Mouse (Mus musculus): ENCODE measurements around the gene Smpd2. TPM values are rescaled to one million over a fixed set of nuclear protein-coding genes. Genes with fewer than 3 reads are reported as not detected.

Smpd2 gene
- total and polyA plus RNA-seq, 2 experiments from 2014 or later = 72.4 to 105 TPM

DNA sequence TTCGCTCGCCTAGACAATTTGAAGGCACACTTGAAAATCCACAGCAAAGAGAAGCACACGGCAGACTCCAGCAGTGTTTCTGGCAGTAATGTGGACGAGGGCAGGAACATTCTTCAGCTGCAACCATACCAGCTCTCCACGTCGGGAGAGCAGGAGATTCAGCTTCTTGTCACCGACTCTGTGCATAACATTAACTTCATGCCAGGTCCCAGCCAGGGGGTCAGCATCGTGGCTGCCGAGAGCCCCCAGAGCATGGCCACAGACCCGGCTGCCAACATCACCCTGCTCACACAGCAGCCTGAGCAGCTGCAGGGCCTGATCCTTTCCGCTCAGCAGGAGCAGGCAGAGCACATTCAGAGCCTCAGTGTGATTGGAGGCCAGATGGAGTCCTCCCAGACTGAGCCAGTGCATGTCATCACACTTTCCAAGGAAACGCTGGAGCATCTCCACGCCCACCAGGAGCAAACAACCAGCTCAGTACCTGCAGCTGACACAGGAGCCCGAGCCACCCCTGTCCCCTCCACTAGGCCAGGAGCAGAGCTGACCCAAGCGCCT lies 25.7 kb downstream of the Smpd2 start:
- Histone ChIP-seq H3K4me3 (ENCODE audit: low read depth, low read length) (no peak overlapping the region), H3K4me1 (ENCODE audit: control insufficient read depth, insufficient read depth) (no peaks in the 10 kb centered on the region), H3K4me2 (ENCODE audit: low read depth, low read length) (no peak overlapping the region), H3K9me3 (replicated peaks; ENCODE audit: control insufficient read depth, low read length) (no peaks in the 10 kb centered on the region), H3K9ac (replicated peaks; ENCODE audit: low read depth, low read length) (no peak overlapping the region), H3K27ac (ENCODE audit: low read depth) (no peak overlapping the region), H3K36me3 (replicated peaks; ENCODE audit: control insufficient read depth, insufficient read depth, low read length) (peaks cover 25% of the 10 kb centered on the region), H3K27me3 (ENCODE audit: control insufficient read depth, insufficient read depth, low read length) (no peaks in the 10 kb centered on the region)
- 63% methylated on average over 15 of the region's 15 CpGs for WGBS
- DNase-seq (ENCODE audit: low spot score) (no peak), ATAC-seq (ENCODE audit: insufficient read depth, low read depth) (no peak)
- no peak for TF ChIP-seq CTCF (IDR thresholded peaks at IDR 0.05; ENCODE audit: low read depth)
- TF ChIP-seq EP300 (IDR thresholded peaks at IDR 0.05; ENCODE audit: low read depth) = no peak

DNA sequence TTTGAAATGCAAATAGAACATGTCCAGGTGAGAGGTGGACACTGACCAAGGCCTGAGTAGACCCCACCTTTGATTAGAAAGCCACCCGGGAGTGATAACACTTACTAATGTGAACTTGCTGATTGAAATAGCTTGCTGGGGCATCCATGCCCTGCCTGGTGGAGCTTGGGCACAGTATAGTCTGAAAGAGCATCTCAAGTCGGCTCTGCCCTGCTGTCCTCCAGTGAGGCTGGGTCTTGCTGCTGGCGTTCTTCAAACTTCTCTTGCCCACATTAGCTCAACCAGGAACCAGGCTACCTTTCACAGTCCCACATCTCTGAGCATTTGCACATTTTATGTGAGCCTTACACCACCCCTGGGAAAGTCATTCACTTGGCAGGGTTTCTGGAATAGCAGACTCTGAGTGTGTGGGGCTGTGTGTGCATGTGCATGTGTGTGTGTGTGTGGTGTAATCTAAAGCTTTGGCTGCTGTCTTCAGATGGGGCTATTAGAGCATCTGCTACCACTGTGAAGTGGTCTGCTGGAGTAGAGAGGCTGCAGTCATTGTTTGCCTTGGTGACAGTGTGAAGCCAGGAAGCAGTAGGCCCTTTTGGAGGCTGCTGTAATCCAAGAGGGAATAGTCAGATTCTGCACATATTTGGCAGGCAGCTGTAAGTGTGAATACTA lies 29.0 kb downstream of the Smpd2 start:
- no peak for DNase-seq (ENCODE audit: low spot score)
- Histone ChIP-seq H3K4me3 (ENCODE audit: low read depth, low read length) (no peak overlapping the region), H3K36me3 (replicated peaks; ENCODE audit: control insufficient read depth, insufficient read depth, low read length) (peaks cover 33% of the 10 kb centered on the region), H3K4me1 (ENCODE audit: control insufficient read depth, insufficient read depth) (peaks cover 6% of the 10 kb centered on the region; the same call in 1 of the 2 replicates), H3K27ac (ENCODE audit: low read depth) (no peak overlapping the region; the same call in 1 of the 2 replicates), H3K4me2 (ENCODE audit: low read depth, low read length) (no peak overlapping the region), H3K9ac (replicated peaks; ENCODE audit: low read depth, low read length) (no peak overlapping the region), H3K27me3 (ENCODE audit: control insufficient read depth, insufficient read depth, low read length) (no peaks in the 10 kb centered on the region), H3K9me3 (replicated peaks; ENCODE audit: control insufficient read depth, low read length) (no peaks in the 10 kb centered on the region)
- 75% methylated on average over 3 of the region's 3 CpGs for WGBS
- ATAC-seq (ENCODE audit: insufficient read depth, low read depth) = peak; percentile 44; the same call in 1 of the 2 replicates
- TF ChIP-seq EP300 (IDR thresholded peaks at IDR 0.05; ENCODE audit: low read depth) (no peak), CTCF (IDR thresholded peaks at IDR 0.05; ENCODE audit: low read depth) (no peak)

DNA sequence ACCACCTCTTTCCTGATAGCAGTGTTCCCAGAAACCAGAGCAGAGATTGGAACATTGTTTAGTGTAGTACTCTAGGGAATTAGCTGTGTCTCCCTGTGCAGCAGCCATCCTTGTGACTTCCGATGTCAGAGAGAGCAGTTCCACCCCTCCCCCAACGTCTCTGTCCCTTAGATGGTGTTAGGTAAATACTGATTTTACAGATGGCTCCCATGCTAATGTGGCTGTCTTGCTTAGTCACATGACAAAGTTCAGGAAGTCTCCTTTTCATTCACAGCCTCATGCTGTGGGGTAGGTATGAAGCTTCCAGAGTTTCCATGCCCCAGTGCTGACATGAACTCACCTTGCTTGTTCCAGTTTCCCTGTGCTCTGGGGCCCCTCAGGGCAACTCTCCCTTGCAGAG lies 29.7 kb downstream of the Smpd2 start:
- TF ChIP-seq EP300 (IDR thresholded peaks at IDR 0.05; ENCODE audit: low read depth) = no peak
- no peak for TF ChIP-seq CTCF (IDR thresholded peaks at IDR 0.05; ENCODE audit: low read depth)

DNA sequence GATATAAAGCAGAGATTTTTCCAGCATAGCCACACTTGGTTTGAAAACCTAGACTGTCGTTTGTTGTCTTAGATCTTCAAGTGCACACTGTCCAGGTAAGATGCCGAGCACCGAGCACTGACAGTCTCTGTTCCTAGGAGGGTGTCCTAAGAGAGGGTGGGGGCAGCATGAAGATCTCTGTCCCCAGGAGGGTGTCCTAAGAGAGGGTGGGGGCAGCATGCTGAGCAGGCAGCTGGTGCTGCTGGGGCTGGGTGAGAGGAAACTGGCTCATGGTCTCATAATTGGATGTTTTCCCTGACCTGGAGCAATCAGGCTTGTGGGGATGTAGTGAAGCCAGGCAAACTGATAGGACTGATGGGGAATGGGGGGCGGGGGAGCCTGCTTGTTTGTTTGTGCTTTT lies 30.2 kb downstream of the Smpd2 start:
- Histone ChIP-seq H3K9me3 (replicated peaks; ENCODE audit: control insufficient read depth, low read length) (no peaks in the 10 kb centered on the region), H3K4me1 (ENCODE audit: control insufficient read depth, insufficient read depth) (peaks cover 6% of the 10 kb centered on the region; the same call in 1 of the 2 replicates), H3K4me2 (ENCODE audit: low read depth, low read length) (no peak overlapping the region), H3K27me3 (ENCODE audit: control insufficient read depth, insufficient read depth, low read length) (no peaks in the 10 kb centered on the region), H3K27ac (ENCODE audit: low read depth) (no peak overlapping the region), H3K9ac (replicated peaks; ENCODE audit: low read depth, low read length) (no peak overlapping the region), H3K4me3 (ENCODE audit: low read depth, low read length) (no peak overlapping the region), H3K36me3 (replicated peaks; ENCODE audit: control insufficient read depth, insufficient read depth, low read length) (peaks cover 42% of the 10 kb centered on the region)
- no peak for ATAC-seq (ENCODE audit: insufficient read depth, low read depth)
- WGBS = 67% methylated on average over 4 of the region's 4 CpGs
- no peak for TF ChIP-seq EP300 (IDR thresholded peaks at IDR 0.05; ENCODE audit: low read depth)
- TF ChIP-seq CTCF (IDR thresholded peaks at IDR 0.05; ENCODE audit: low read depth) = no peak
- no peak for DNase-seq (ENCODE audit: low spot score)

More for the DNA sequence above, 29.7 kb downstream of the Smpd2 start:
- H3K27me3 ChIP-seq (ENCODE audit: control insufficient read depth, insufficient read depth, low read length) = no peaks in the 10 kb centered on the region
- ATAC-seq (ENCODE audit: insufficient read depth, low read depth) (no peak), DNase-seq (ENCODE audit: low spot score) (no peak)
- H3K27ac ChIP-seq (ENCODE audit: low read depth) = no peak overlapping the region
- no peak overlapping the region for H3K4me3 ChIP-seq (ENCODE audit: low read depth, low read length)
- H3K9ac ChIP-seq (replicated peaks; ENCODE audit: low read depth, low read length) = no peak overlapping the region
- no peak overlapping the region for H3K4me2 ChIP-seq (ENCODE audit: low read depth, low read length)
- 20% methylated on average over 2 of the region's 2 CpGs for WGBS
- no peaks in the 10 kb centered on the region for H3K9me3 ChIP-seq (replicated peaks; ENCODE audit: control insufficient read depth, low read length)
- peaks cover 40% of the 10 kb centered on the region for H3K36me3 ChIP-seq (replicated peaks; ENCODE audit: control insufficient read depth, insufficient read depth, low read length)
- H3K4me1 ChIP-seq (ENCODE audit: control insufficient read depth, insufficient read depth) = peaks cover 6% of the 10 kb centered on the region; the same call in 1 of the 2 replicates

DNA sequence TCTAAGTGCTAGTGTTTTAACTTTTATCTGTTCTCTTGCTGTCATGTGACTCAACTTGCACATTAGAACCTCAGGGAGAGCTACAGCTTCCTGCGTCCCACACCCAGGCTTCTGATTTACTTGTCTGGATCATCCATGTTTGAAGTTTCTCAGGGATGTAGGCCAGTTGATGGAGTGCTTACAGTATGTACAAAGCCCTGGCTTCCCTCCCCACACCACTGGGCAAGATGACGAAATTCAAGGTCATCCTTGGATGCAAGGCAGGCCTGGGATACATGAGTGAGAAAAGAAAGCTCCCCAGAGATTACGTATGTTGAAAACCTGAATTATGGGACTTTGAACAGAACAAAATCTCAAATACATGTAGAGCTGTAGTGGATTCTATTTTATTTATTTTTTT lies 37.4 kb downstream of the Smpd2 start:
- Histone ChIP-seq H3K9me3 (replicated peaks; ENCODE audit: control insufficient read depth, low read length) (no peaks in the 10 kb centered on the region), H3K4me3 (ENCODE audit: low read depth, low read length) (no peak overlapping the region), H3K9ac (replicated peaks; ENCODE audit: low read depth, low read length) (no peak overlapping the region), H3K4me2 (ENCODE audit: low read depth, low read length) (no peak overlapping the region), H3K36me3 (replicated peaks; ENCODE audit: control insufficient read depth, insufficient read depth, low read length) (peaks cover 17% of the 10 kb centered on the region), H3K27me3 (ENCODE audit: control insufficient read depth, insufficient read depth, low read length) (no peaks in the 10 kb centered on the region), H3K27ac (ENCODE audit: low read depth) (no peak overlapping the region), H3K4me1 (ENCODE audit: control insufficient read depth, insufficient read depth) (peaks cover 8% of the 10 kb centered on the region; the same call in 1 of the 2 replicates)
- 88% methylated on average over 3 of the region's 3 CpGs for WGBS
- DNase-seq (ENCODE audit: low spot score) (no peak), ATAC-seq (ENCODE audit: insufficient read depth, low read depth) (no peak)
- no peak for TF ChIP-seq EP300 (IDR thresholded peaks at IDR 0.05; ENCODE audit: low read depth)
- no peak for TF ChIP-seq CTCF (IDR thresholded peaks at IDR 0.05; ENCODE audit: low read depth)
